Mouse (Mus musculus): ENCODE measurements around the gene Camk2g.

- TF ChIP-seq CTCF (IDR thresholded peaks at IDR 0.05; ENCODE audit: control insufficient read depth, insufficient read depth, insufficient read length), result no peak
- no peak for TF ChIP-seq MYOD1 (IDR thresholded peaks at IDR 0.05; ENCODE audit: control insufficient read depth, insufficient read length, low read depth)
- TF ChIP-seq MAX (IDR thresholded peaks at IDR 0.05), result no peak
These were observed 33.2 kb upstream of the Camk2g start for GRCm38 (mm10) chr14:20827061-20827460.
